Mouse (Mus musculus) embryonic facial prominence, embryonic 11.5 days (tissue): ENCODE measurements at regions not wholly inside any gene's neighbourhood (a gene's known extent, or its start where the extent isn't known, plus 50 kb on each side); places are given as distances from the start of the nearest gene placed in this dataset.

Source experiments
- ATAC-seq: fragments of 200-750 bp; cut with Nextera tagmentation; replicated peaks from 2 replicates; pipeline ENCODE4 v1.8.0; 2017; ENCODE audit warnings: low read depth; ENCODE audit not compliant: insufficient number of reproducible peaks, low FRiP score, low TSS enrichment
- DNase-seq: peaks from one replicate; pipeline ENCODE4 v3.0.0-alpha.2; 2015; ENCODE audit warnings: low spot score
- H3K27ac ChIP-seq: fragments of 300-500 bp; sonication (generic); replicated peaks from 2 replicates; pipeline ENCODE4 v1.5.1; 2014; ENCODE audit warnings: mild to moderate bottlenecking, low read depth, low read length, control low read depth
- H3K27me3 ChIP-seq: fragments of 300-500 bp; sonication (generic); 2 replicates; pipeline ENCODE4 v1.6.1; 2014; ENCODE audit warnings: mild to moderate bottlenecking, low read length, moderate library complexity, mixed read lengths; ENCODE audit not compliant: control insufficient read depth, insufficient read depth
- H3K36me3 ChIP-seq: fragments of 300-500 bp; sonication (generic); replicated peaks from 2 replicates; pipeline ENCODE4 v1.6.1; 2014; ENCODE audit warnings: low read depth, mild to moderate bottlenecking, low read length, moderate library complexity, mixed read lengths; ENCODE audit not compliant: control insufficient read depth, insufficient read depth
- H3K4me1 ChIP-seq: fragments of 300-500 bp; sonication (generic); 2 replicates; pipeline ENCODE4 v1.6.1; 2014; ENCODE audit warnings: low read length, mixed read lengths; ENCODE audit not compliant: control insufficient read depth, insufficient read depth
- H3K4me2 ChIP-seq: fragments of 300-500 bp; sonication (generic); 2 replicates; pipeline ENCODE4 v1.6.1; 2014; ENCODE audit warnings: low read depth, mild to moderate bottlenecking, control low read depth, low read length, moderate library complexity
- H3K4me3 ChIP-seq: fragments of 300-500 bp; sonication (generic); 2 replicates; pipeline ENCODE4 v1.5.1; 2014; ENCODE audit warnings: low read depth, low read length, control low read depth
- H3K9ac ChIP-seq: fragments of 300-500 bp; sonication (generic); replicated peaks from 2 replicates; pipeline ENCODE4 v1.6.1; 2014; ENCODE audit warnings: mild to moderate bottlenecking, control low read depth, low read length
- H3K9me3 ChIP-seq: fragments of 300-500 bp; sonication (generic); replicated peaks from 2 replicates; pipeline ENCODE4 v1.6.1; 2016; ENCODE audit warnings: mild to moderate bottlenecking, low read length, inconsistent platforms, mixed read lengths; ENCODE audit not compliant: control insufficient read depth
- WGBS: fragments of 180-500 bp; shearing (Covaris S2); extraction: QIAGEN DNeasy Blood & Tissue Kit; methylation state at CpG from one replicate; pipeline ENCODE4 v1.1.7; 2014; 5-methylcytosine and 5-hydroxymethylcytosine counted together

DNA sequence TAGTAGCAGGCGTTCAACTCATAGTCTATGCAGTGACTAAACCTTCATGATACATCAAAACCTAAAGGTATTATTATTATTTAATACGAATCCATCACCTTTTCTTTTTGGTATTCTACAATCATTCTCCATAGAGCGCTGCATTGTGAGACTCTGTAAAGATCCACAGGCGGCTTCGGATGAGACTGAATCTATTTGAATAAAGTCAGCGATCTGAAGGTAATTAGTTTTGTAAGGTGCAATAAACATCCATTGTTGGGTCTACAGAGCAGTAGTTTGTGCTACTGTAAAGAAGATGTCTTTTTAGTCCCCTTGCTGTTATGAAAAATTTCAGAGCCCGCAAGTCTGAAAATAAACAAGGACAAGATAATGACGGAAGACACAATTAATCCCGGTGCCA lies 168.9 kb upstream of the Nr5a2 start:
- 88% methylated on average over 9 of the region's 9 CpGs for WGBS
- Histone ChIP-seq H3K4me2 (no peak overlapping the region), H3K36me3 (no peaks in the 10 kb centered on the region), H3K9ac (no peak overlapping the region), H3K27ac (no peak overlapping the region), H3K9me3 (no peaks in the 10 kb centered on the region), H3K4me3 (no peak overlapping the region), H3K27me3 (no peaks in the 10 kb centered on the region), H3K4me1 (no peaks in the 10 kb centered on the region)
- ATAC-seq = no peak
- no peak for DNase-seq

DNA sequence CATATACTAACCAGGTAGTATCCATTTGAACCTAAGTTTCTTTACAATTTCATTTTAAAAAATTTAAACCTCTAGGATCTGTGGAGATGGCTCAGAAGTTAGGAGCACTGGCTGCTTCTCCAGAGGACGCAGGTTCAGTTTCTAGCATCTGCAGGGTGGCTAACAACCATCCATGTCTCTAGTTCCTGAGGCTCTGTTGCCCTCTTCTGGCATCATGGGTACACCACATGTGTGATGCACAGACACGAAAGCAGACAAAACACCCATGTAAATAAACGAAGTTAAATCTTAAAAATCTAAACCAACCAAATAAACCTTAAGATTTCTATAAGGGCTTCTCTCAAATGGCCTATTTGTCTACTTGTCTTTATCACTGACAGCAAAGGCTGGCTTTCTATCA lies 157.6 kb upstream of the Nr5a2 start:
- DNase-seq = no peak
- no peak overlapping the region for H3K4me3 ChIP-seq
- no peaks in the 10 kb centered on the region for H3K36me3 ChIP-seq
- H3K9ac ChIP-seq = no peak overlapping the region
- no peak overlapping the region for H3K27ac ChIP-seq
- no peaks in the 10 kb centered on the region for H3K27me3 ChIP-seq
- no peaks in the 10 kb centered on the region for H3K9me3 ChIP-seq
- no peak for ATAC-seq
- H3K4me2 ChIP-seq = no peak overlapping the region
- WGBS = 76% methylated on average over 3 of the region's 3 CpGs
- H3K4me1 ChIP-seq = no peaks in the 10 kb centered on the region

DNA sequence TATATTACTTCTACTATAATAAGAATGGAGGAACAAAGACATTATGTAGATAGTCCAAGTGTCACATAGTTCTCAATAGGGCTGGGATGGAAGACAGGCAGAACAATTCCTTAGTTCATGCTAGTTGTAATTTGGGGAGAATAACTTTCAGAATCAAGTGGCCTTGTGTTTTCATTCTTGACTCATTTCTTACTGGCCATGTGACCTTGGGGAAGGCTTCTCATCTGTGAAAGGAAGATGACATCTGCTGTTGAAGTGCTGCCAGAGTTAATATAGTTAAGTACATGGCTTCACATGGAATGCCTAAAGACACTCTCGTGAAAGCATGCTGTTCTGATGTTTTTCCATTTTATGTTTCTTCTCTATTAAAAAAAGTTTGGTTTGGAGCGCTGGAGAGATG lies 146.2 kb upstream of the Nr5a2 start:
- Histone ChIP-seq H3K4me1 (no peaks in the 10 kb centered on the region), H3K27ac (no peak overlapping the region), H3K4me2 (no peak overlapping the region), H3K4me3 (no peak overlapping the region), H3K9me3 (no peaks in the 10 kb centered on the region), H3K9ac (no peak overlapping the region), H3K27me3 (no peaks in the 10 kb centered on the region), H3K36me3 (no peaks in the 10 kb centered on the region)
- ATAC-seq (no peak), DNase-seq (no peak)
- WGBS = 86% methylated on average over 2 of the region's 2 CpGs

DNA sequence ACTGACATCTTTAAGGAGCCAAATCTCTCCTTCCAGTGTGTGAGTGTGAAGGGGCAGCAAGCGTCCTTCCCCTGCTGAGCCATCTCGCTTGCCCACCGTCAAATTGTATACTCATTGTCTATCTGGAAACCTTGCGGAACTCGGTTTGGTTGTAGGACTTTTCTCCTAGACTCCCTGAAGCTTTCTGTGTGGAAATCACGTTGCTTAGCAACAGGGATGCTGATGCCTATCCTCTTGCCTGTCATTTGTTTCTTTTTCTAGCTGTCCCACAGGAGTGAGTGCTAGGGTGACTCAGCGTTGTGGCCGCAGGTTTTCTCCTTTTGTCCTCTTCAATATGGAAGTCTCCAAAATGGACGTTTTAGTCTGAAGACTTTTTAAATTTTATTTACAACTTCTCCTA lies 131.5 kb upstream of the Nr5a2 start:
- peak; percentile 39 for DNase-seq
- ATAC-seq = no peak
- no peak overlapping the region for H3K4me3 ChIP-seq
- H3K9me3 ChIP-seq = no peaks in the 10 kb centered on the region
- WGBS = 36% methylated on average over 9 of the region's 9 CpGs
- H3K4me1 ChIP-seq = no peaks in the 10 kb centered on the region
- no peak overlapping the region for H3K9ac ChIP-seq
- H3K4me2 ChIP-seq = no peak overlapping the region
- H3K36me3 ChIP-seq = no peaks in the 10 kb centered on the region
- no peak overlapping the region for H3K27ac ChIP-seq
- H3K27me3 ChIP-seq = no peaks in the 10 kb centered on the region

DNA sequence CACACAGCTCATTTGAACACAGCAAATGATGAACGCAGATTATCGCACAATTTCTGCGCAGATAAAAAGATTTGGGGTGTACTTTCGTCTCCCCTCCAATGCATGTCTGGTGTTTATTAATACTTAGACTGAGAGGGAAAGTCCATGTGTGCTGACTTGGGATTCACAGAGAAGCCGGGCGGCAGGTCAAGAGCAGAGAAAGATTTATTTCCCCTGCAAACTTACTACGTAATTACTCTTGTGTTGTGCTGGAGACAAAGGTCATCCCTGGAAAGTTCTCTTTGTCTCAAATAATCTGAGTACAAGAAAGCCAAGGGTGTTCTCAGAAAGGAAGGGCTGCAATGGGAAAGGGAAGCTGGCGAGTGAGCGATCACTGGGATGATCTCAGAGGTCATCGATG lies 127.9 kb upstream of the Nr5a2 start:
- Histone ChIP-seq H3K4me1 (no peaks in the 10 kb centered on the region), H3K27me3 (no peaks in the 10 kb centered on the region), H3K36me3 (no peaks in the 10 kb centered on the region), H3K9me3 (no peaks in the 10 kb centered on the region), H3K9ac (no peak overlapping the region), H3K27ac (no peak overlapping the region), H3K4me3 (no peak overlapping the region), H3K4me2 (no peak overlapping the region)
- ATAC-seq (no peak), DNase-seq (no peak)
- WGBS = 89% methylated on average over 10 of the region's 10 CpGs

DNA sequence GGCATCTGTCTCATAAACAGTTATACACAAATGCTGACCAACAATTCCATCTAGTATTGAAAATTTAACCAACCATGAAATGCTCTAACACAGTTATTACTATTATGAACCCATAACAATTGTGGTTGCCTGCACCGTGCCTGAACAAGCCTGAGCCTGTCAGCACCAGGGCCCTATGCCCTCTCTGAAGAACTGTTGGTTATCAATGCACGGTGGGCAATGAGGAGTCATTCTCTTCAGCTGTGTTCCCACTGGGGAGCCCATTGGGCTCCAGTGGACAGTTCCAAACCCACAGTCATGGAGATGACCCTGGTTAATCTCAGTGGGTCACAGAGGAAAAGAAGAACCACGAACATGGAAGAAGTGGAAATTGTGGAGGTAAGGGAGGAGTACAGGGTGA lies 126.5 kb upstream of the Nr5a2 start:
- DNase-seq (no peak), ATAC-seq (no peak)
- Histone ChIP-seq H3K36me3 (no peaks in the 10 kb centered on the region), H3K9ac (no peak overlapping the region), H3K27me3 (no peaks in the 10 kb centered on the region), H3K27ac (no peak overlapping the region), H3K4me1 (no peaks in the 10 kb centered on the region), H3K4me2 (no peak overlapping the region), H3K4me3 (no peak overlapping the region), H3K9me3 (no peaks in the 10 kb centered on the region)
- WGBS = 89% methylated on average over 3 of the region's 3 CpGs

DNA sequence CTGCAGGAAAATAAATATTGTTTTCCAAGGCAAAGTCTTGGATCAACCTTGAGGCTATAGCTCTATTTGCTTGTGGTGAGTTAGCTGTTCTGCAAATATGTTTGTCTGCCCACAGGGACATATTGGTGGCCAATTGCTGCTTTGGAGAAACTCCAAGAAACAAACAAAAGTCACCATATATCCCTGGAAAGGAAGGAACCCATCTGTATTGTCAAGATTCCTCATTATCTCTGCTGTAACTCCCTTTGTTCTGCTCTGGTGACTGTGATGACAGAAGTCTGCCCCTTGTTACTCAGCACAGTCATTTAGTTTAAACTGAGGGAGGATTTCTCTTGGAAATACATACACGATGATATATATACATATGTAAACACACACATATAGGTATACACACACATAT lies 123.3 kb upstream of the Nr5a2 start:
- Histone ChIP-seq H3K36me3 (no peaks in the 10 kb centered on the region), H3K4me1 (no peaks in the 10 kb centered on the region), H3K27me3 (no peaks in the 10 kb centered on the region), H3K27ac (no peak overlapping the region), H3K9me3 (no peaks in the 10 kb centered on the region), H3K4me2 (no peak overlapping the region), H3K4me3 (no peak overlapping the region), H3K9ac (no peak overlapping the region)
- DNase-seq = no peak
- WGBS = 79% methylated on average over 1 of the region's 1 CpGs
- ATAC-seq = no peak

DNA sequence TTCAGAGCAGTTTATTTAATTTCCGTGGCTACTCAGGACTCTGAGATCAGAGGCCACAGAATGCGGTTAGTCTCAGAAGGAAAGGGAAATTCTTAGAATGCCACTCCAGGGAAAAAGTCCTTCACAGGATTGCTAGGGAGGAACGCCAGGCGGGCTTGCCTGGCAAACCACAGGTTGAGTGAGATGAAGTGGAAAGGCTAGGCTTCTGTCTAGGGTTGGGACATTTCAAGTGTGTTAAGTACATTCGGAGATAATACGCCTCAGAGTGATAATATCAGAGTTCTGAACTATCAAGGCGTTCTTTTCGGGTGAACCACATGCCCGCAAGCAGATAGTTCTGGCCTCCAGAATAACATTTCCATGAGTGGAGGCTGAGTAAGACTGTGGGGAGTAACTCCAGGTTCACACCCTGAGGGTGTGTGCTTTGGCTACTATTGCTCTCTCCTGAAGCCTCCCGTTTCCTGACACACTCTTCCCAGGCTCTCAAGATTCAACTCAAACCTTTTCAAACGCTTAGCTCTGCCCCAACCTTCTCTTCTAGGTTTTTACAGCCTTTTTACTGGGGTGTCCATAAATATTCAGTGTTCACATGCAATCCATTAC lies 119.3 kb upstream of the Nr5a2 start:
- Histone ChIP-seq H3K36me3 (no peaks in the 10 kb centered on the region), H3K4me2 (no peak overlapping the region), H3K9ac (no peak overlapping the region), H3K4me1 (no peaks in the 10 kb centered on the region), H3K27ac (no peak overlapping the region), H3K27me3 (no peaks in the 10 kb centered on the region), H3K4me3 (no peak overlapping the region), H3K9me3 (no peaks in the 10 kb centered on the region)
- peak; percentile 41 for DNase-seq
- 66% methylated on average over 11 of the region's 11 CpGs for WGBS
- ATAC-seq = no peak
